Mouse (Mus musculus) lung, postnatal 36 days (tissue): Measurements from ENCODE around the gene 1700014D04Rik.
A peak's percentile ranks its signal among the peaks of the same experiment; 100 is the strongest.
"Not testable (repeated sequence)": the region's sequence is repeated elsewhere in the genome, so short reads cannot be mapped to it uniquely, and the experiment has no call there.

ENCODE experiments used
- DNase-seq: peaks from one replicate; pipeline ENCODE4 v3.0.0; 2022; ENCODE audit warnings: mixed read lengths

Gene 1700014D04Rik

DNA sequence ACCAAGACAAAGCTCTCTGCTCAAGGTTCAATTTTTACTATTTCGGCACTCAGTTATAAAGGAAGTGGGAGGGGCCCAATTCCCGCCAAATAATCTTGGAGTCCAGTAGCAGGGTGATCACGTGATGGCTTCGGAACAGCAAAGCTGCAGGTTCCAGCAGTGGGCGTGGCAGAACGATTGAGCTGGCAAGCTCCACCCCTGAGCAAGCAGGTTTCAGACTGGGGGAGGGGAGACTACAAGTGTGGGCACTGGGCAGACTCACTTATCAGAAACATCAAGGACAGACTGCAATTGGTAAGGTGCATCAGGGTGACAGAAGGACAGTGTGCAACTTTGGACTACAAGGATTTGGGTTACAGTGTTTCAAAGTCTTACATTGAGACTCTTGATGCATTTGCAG lies 12.2 kb downstream of the 1700014D04Rik start:
- DNase-seq, result peak; percentile 23

DNA sequence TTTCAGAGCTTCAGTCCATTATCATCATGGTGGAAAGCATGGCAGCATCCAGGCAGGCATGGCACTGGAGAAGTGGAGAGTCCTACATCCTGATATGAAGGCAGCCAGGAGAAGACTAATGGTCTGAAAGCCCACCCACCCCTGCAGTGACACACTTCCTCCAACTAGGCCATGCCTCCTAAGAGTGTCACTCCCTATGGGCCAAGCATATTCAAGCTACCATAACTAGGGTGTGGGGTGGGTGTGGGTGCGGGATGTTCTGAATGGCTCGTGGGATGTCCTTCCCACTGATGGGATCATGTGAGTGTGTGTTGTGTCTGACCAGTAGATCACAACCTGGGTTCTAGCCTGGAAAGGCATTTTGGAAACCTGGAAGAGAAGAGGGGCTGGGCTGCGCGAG lies 12.6 kb downstream of the 1700014D04Rik start:
- DNase-seq, result no peak

DNA sequence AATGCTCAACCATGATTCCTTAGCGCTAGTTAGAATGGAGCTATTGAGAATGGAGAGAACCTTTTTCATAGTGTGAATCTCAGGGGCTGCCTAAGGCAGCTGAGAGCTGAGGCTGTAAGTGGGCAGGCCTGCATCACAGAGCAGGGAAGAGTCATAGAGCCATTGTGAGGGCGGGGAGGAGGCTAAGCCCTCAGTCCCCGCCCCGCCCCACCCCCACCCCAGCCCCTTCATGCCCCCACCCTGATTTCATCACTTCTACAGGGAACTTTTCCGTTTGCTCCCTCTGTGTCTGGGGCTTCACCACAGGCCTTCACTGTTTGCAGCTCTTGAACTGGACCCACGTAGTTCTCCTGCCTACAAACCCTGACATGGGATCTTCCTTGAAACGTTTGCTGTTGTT lies 14.9 kb downstream of the 1700014D04Rik start, which contains the start of gene Spata31d1d:
Spata31d1d (minus strand) TSS at position 101 of the 400 bp plus-strand sequence.
- DNase-seq, result no peak

DNA sequence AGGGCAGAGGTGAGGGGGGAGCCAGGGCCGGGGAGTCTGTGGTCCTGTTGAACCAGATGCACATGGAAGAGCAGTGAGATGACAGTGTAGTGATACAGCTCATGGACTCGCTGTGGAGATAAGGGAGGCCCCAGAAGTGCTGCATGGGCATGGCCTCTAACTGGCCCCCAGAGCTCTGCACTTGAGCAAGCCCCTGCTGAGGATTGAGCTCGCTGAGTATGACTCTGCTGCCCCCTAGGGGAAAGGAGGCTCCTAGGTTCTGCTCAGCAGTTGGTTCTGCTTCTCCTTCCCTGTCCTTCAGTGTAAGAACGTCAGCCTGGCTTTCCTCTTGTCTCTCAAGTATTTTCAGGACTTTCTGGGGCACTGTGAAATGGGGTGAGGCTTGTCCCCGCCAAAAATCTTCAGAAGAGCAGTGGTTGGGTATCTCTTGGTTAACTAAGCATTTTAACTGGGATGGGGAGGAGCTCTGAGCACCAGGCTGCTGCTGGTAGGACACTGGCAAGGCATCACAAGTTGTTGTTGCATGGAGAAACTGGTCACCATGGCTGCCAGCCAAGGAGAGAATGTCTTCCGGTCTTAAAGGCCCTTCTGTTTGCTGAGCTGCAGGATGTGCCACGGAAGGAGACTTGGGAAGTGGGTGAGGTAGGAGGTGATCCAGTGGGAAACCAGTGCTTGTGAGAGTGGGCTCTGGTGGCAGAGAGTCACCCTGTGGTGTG lies 18.0 kb downstream of the 1700014D04Rik start:
- DNase-seq, result peak; percentile 86

DNA sequence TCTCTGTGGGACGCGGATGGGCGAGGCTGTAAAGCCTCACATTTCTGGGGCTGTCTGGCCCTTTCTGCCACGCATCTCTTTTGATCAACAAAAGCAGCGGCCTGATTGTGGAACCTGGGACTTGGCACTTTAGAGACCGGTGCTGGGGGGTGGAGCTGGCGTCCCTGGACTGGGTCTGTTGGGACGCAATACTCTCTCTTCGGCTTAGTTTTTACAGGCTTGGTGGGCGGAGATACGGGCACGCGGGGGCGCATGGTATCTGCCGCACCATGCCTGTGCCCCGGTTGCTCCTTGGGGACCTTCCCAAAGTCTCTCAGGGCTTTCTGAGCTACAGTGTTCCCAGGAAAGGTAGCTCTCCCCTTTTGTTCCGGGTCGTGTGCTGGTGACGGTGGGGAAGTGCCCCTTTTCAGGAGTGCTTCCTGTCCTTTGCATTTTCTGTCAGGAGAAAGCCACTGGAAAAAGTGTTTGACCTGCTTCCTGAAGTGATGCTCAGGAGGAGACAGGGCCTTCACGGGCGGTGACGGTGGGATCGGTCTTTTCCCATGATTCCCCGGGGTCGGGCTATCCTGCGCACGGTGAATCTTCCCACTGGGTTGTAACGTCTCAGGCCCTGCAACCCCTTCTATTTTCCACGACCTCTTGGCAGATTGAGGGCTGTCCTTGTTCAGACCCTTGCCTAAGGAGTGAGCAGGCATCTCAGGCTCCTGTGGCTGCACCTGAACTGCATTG lies 20.2 kb downstream of the 1700014D04Rik start:
- DNase-seq, result no peak

DNA sequence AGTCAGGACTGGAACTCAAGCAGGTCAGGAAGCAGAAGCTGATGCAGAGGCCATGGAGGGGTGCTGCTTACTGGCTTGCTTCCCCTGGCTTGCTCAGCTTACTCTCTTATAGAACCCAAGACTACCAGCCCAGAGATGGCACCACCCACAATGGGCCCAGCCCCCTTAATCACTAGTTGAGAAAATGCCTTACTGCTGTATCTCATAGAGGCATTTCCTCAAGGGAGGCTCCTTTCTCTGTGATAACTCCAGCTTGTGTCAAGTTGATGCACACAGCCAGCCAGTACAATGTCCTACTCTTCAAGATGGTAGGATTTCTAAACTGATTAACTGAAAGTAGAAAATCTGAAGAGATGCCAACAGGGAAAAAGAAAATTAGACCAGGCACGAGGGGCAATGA lies 24.5 kb downstream of the 1700014D04Rik start:
- DNase-seq, result not testable (repeated sequence)

DNA sequence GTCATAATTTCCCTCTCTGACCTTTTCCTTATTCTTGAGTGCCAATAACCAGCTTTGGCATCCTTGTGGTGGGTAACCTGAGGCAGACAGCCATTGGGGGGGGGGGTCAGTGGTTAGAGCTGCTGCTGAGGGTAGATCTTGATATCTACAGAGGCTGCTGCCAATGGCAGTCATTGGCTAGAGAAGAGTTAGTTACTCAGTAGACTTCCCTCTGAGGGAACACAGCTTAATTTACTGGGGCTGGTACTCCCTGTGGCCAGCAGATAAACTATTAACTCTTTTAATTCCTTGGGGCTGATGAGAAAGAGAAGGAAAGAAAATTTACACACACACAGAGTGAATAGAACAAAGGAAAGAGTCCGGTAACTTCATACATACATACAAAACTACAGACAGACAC lies 27.1 kb downstream of the 1700014D04Rik start:
- DNase-seq, result no peak

DNA sequence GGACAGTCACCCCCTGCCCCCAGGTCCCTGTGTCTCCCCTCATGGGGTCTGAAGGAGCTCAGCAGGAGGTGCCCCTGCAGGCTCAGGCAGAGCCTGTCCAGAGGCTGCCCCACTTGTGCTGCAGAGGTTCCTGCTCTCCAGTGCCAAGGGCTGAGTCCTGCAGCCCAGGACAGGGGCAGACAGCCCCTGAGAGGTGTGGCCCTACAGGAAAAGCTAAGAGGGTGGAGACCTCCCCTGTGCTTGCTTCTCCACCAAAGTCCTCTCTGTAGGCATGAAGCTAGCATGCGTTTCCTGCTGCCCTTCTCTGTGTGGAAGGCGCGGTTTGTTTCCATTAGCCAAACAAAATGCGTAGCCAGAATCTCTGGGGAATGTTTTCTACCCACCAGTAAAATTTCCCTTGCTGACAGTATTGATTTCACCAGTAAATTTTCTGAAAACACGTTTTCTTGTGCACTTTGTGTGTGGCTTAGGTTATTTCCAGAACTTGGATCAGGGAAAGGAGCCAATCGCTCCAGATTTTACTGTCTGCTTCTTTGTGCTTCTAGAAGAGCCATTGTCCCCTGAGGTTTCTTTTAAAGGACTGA lies 27.6 kb downstream of the 1700014D04Rik start:
- DNase-seq, result peak; percentile 58

DNA sequence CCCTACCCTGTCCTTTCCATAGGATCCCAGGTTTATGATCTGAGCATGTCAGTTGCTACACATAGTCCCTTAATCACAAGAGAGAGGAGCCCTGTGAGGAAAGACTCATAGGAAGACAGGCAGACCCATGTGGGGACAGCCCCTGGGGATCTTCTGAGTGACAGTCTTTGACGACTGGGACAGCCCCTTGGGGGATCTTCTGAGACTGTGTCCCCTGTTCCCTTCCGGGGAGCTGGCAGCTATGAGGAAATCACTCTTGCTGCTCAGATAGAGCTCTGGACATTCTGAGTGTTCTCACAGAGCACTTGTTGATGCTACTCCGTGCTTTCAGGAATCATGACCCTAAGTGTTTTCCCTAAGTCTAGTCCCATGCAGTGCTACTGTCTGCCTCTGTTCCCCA lies 32.8 kb downstream of the 1700014D04Rik start:
- no peak for DNase-seq

DNA sequence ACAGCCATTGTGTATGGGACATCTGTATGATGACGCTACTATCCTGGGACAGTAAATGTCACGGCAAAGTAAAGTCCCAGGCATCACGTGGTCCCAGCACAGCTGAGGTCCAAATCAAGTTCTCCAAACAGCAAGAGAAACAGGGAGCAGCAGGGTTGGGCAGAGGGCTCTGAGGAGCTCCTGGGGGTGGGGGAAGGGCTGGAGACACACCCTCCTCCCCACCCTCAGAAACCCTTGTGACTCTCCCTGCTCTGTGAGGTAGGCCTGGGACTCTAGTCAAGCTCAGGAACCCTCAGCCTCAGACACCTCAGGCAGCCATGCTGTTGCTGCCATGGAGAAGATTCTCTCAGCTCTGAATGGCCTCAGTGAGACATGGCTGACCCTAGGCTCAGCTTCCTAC lies 34.6 kb downstream of the 1700014D04Rik start, which contains the start of gene Spata31d1b:
Spata31d1b (plus strand) TSS at position 301 of the 400 bp plus-strand sequence.
- DNase-seq, result not testable (repeated sequence)

DNA sequence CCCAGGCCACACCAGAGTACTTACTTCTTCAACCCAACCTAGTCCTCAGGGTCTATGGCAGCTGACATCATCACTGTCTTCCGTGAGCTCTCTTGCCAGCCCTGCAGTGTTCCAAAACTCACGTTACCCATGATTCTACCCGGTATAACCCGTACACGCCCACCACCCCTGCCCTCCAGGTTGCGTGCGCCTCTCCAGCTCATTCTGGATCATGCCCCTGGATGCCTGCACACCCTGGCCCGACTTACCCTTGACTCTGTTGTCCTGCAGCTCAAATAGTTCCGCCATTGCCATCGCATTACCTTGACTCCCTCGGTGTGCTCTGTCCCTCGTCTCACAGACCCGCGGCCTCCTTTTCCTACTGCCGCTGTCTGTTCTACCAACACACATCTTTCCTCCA lies 36.3 kb downstream of the 1700014D04Rik start, which contains the start of gene Spata31d1a:
Spata31d1a (minus strand) TSS at position 101 of the 400 bp plus-strand sequence.
- no peak for DNase-seq

DNA sequence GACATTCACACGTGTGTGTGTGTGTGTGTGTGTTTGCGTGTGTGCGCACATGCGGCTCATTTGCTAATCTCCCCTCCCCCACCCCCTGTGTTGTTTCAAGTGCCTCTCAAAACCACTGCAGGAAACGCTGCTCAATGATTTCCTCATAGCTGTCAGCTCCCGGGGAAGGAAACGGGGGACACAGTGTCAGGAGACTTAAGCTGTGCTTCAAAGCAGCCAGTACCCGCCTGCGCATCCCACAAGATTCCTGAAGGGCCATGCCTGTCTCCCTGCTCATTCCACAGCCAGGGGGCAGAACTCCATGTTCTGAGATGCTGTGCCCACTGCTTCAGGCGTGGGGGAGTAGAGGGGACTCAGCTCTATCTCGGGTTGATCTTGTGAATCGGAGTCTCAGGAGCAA lies 42.0 kb downstream of the 1700014D04Rik start:
- DNase-seq, result peak; percentile 65

DNA sequence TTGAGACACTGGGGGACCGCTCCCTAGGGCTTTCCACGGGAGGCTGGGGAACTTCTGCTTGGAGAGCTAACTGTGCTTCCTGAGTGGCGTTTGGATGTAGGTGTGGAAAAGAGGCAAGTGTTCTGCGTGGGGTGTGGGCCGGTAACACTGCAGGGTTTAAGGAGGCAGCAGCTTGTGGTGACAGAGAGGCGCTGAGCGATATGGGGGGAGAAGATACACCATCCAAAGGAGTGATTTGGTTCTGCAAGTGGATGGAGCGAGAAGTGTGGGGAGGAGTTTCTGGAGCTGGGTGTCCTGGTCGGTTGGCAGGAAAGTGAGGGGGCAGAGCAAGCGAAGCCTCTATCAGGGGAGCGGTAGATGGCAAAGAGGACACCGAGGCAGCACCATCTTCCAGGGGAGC lies 43.0 kb downstream of the 1700014D04Rik start:
- no peak for DNase-seq

DNA sequence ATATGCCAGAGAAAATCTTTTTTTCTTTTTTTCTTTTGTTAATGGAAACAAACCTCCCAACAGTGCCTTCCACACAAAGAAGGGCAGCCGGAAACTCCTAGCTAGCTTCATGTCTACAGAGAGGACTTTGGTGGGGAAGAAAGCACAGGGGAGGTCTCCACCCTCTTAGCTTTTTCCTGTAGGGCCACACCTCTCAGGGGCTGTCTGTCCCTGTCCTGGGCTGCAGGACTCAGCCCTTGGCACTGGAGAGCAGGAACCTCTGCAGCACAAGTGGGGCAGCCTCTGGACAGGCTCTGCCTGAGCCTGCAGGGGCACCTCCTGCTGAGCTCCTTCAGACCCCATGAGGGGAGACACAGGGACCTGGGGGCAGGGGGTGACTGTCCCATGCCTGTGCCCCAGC lies 46.4 kb downstream of the 1700014D04Rik start:
- DNase-seq, result not testable (repeated sequence)

DNA sequence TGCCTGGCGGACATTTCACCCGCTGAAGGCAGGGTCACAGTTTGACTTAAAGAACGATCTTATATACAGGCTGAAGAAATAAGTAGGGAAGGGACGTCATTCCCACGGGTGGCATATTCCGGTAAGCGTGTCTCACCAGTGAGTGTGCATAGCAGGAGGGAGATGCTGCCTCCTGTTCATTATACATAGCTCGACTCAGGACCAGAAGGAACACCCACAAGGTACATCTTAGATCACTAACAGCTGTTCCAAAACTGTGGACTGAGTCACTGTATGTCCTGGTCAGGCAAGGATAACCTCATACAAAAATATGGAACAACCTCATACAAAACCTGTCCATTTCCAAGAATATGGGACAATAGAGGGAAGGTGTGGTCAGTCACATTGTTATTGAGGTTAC lies 47.4 kb downstream of the 1700014D04Rik start:
- DNase-seq, result no peak

DNA sequence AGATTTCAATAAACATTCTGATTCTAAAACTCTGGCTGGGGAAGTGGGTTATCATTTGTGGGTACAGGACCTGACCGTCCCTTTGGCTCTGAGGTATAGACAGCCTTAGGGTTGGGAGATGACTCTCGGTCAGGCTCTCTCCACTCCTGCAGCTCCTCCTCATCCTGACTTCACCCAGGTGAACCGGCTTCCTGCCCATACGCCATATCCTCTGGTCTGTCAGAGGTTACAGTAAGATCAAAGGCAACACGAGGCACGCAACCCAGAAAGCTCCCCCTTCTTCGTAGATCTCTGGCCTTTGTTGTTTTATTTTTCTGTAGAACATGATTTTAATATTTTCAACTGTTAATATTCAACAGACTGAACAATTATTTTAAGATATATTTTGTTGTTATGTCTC lies 50.8 kb downstream of the 1700014D04Rik start:
- no peak for DNase-seq

DNA sequence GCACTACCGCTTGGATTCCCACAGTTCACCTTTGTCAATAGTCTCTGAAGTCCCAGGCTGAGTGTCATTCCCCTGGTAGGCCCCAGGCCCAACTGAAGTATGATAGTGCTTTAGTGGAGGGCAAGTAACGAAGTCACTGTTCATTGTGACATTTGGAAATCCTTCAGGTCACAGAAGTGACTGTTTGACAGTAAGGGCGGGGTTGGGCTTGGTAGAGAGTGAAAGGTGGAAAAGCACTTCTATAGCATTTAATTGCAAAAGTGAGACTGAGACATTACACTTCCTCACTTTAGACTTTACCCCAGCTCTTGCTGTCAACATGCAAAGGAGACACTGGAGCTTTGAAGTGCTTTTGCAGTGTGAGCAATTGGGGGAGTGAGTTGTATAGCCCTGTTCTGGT lies 52.5 kb downstream of the 1700014D04Rik start, which contains the start of gene 4921517D22Rik:
4921517D22Rik (minus strand) TSS at position 101 of the 400 bp plus-strand sequence.
- DNase-seq, result no peak

DNA sequence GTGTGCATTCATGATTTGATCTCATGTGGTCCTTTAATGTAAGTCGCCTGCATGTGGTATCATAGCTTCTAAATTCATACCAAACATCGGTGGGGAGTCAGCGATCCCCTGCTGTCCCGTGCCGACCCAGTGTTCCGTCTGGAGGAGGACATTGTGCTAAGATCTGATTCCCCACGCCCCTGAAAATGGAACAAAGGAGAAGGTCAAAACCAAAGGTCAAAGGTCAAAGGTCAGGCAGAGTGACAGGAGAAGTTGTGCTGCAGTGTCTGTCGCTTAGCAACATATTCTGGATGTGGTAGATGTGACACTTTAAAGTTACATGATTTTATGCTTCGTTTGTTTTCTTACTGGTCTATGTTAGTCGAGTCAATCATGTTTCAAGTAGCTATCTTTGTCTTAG lies 55.1 kb downstream of the 1700014D04Rik start:
- no peak for DNase-seq
